Mouse (Mus musculus): Measurements from ENCODE around the gene H2-M2. TPM values are rescaled to one million over a fixed set of nuclear protein-coding genes. Genes with fewer than 3 reads are reported as not detected.

Gene H2-M2
- total RNA-seq (2023) = not detected

GRCm38 (mm10) chr17:37483452-37483851 is at the start of gene H2-M2:
Gene H2-M2 (minus strand): TSS chr17:37483552.

GRCm38 (mm10) chr17:37507730-37508129 is 24.4 kb upstream of the H2-M2 start, which contains the start of gene Olfr111:
Gene Olfr111 (plus strand): TSS chr17:37508030.

GRCm38 (mm10) chr17:37491930-37492518 is 8.7 kb upstream of the H2-M2 start, which contains the start of gene Olfr110:
Gene Olfr110 (plus strand): TSS chr17:37492468.

GRCm38 (mm10) chr17:37458616-37459015 is 24.7 kb downstream of the H2-M2 start, which contains the start of gene Olfr109:
Gene Olfr109 (plus strand): TSS chr17:37458916.

GRCm38 (mm10) chr17:37445180-37445579 is 38.2 kb downstream of the H2-M2 start, which contains the start of gene Olfr108:
Gene Olfr108 (plus strand): TSS chr17:37445480.

Other genes with a start within 250 kb of the H2-M2 start
- gene Olfr97, start 246.2 kb downstream of the H2-M2 start, total RNA-seq (2023) = not detected
- not detected for gene Olfr98, start 219.8 kb downstream of the H2-M2 start, total RNA-seq (2023)
- gene H2-M3, start 213.3 kb downstream of the H2-M2 start, total RNA-seq (2023) = 38.8 TPM
- not detected for gene Olfr99, start 200.1 kb downstream of the H2-M2 start, total RNA-seq (2023)
- gene Olfr101, start 179.2 kb downstream of the H2-M2 start, total RNA-seq (2023) = not detected
- not detected for gene Olfr102, start 166.5 kb downstream of the H2-M2 start, total RNA-seq (2023)
- gene Olfr103, start 143.9 kb downstream of the H2-M2 start, total RNA-seq (2023) = not detected
- not detected for gene Olfr104-ps, start 124.0 kb downstream of the H2-M2 start, total RNA-seq (2023)
- gene Olfr105-ps, start 104.5 kb downstream of the H2-M2 start, total RNA-seq (2023) = not detected
- gene Olfr106-ps, start 93.2 kb downstream of the H2-M2 start, total RNA-seq (2023) = not detected
- gene Olfr107, start 84.3 kb downstream of the H2-M2 start, total RNA-seq (2023) = not detected
- gene Olfr108, start 38.1 kb downstream of the H2-M2 start, total RNA-seq (2023) = not detected
- gene Olfr109, start 24.6 kb downstream of the H2-M2 start, total RNA-seq (2023) = not detected
- gene Olfr110, start 8.9 kb upstream of the H2-M2 start, total RNA-seq (2023) = not detected
- not detected for gene Olfr111, start 24.5 kb upstream of the H2-M2 start, total RNA-seq (2023)
- gene Olfr112, start 85.9 kb upstream of the H2-M2 start, total RNA-seq (2023) = not detected
- gene Olfr113, start 94.1 kb upstream of the H2-M2 start, total RNA-seq (2023) = not detected
- gene Olfr114, start 109.2 kb upstream of the H2-M2 start, total RNA-seq (2023) = not detected
- gene Olfr115, start 143.6 kb upstream of the H2-M2 start, total RNA-seq (2023) = not detected
- gene Olfr116, start 143.6 kb upstream of the H2-M2 start, total RNA-seq (2023) = not detected
- gene Olfr117, start 180.2 kb upstream of the H2-M2 start, total RNA-seq (2023) = not detected
- not detected for gene Olfr118, start 183.4 kb upstream of the H2-M2 start, total RNA-seq (2023)
- not detected for gene Olfr119, start 213.0 kb upstream of the H2-M2 start, total RNA-seq (2023)
- not detected for gene Olfr120, start 238.3 kb upstream of the H2-M2 start, total RNA-seq (2023)

Measured in CD8-positive naive resting alpha-beta T cell, adult 57 days (primary cell).